Mouse (Mus musculus) kidney, adult 9 months (tissue): ENCODE data around the gene Tor1b.
"Not testable (repeated sequence)": the region's sequence is repeated elsewhere in the genome, so short reads cannot be mapped to it uniquely, and the experiment has no call there.

Experiments
- DNase-seq: peaks from one replicate; pipeline ENCODE4 v3.0.0; 2022

The Tor1b gene

DNA sequence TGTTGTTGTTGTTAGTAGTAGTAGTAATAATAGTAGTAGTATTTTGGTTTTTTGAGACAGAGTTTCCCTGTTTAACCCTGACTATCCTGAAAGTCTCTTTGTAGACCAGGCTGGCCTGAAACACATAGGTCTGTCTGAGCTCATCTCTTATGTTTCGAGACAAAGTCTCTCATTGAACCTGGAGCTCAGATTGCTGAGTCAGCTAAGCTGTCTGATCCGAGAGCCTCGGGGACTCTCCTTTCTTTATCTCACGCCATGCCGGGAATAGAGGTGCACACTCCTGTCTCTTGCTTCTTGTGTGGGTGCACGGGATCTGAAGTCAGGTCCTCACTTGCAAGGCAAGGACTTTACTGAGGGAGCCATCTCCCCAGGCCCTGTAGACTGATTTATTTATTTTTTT is 19.7 kb upstream of the Tor1b start:
- no peak for DNase-seq

DNA sequence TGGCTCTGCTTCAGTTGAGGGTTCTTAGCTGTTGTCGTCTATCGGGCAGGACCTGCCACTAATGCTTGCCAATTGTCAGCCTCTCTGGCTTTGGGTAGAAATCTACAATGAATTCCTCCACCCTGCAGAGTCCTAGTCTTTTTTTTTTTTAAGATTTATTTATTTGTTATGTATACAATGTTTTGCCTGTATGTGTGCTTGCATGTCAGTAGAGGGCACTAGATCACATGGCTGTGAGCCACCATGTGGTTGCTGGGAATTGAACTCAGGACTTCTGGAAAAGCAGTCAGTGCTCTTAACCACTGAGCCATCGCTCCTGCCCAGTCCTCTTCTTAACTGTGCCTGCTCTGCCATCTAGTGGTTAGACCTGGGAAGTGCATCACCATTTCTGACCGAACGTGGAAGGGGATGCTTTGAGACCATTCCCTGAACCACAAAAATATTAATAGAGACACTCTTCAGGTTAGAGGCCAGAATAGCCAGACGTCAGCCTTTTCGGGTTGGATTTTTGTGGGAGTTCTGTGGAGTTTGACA is 18.8 kb upstream of the Tor1b start:
- DNase-seq: peak; percentile 82

DNA sequence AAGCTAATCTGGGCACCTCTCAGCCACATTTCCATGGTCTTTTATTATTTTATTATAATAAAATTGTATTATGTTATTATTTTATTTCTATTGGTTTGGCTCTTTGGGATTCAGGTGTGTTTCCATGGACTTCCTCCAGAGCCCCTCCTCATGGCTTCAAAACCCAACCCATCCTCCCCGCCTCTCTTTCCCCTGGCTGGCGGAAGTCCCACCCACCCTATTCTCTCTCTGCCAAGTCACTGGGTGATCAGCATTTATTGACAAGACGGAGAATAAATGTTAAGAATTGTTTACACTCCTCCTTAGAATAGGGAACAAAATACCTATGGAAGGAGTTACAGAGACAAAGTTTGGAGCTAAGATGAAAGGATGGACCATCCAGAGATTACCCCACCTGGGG is 16.0 kb upstream of the Tor1b start:
- no peak for DNase-seq

DNA sequence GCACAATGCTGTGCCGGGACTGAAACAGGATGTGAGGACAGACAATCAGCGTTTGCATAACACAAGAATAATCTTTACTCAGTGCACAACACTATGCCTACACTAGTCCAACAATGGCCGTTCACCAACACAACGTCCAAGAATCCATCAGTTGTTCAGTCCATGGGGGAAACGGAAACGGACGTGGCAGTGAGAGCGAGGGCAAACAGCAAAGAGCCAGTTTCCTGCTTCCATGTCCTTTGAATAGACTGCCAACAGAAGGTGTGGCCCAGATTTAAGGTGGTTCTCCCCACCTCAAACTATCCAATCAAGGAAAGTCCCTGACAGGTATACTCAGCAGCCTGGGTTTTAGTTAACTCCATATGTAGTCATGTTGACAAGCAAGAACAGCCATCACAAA is 15.0 kb upstream of the Tor1b start:
- DNase-seq: no peak

DNA sequence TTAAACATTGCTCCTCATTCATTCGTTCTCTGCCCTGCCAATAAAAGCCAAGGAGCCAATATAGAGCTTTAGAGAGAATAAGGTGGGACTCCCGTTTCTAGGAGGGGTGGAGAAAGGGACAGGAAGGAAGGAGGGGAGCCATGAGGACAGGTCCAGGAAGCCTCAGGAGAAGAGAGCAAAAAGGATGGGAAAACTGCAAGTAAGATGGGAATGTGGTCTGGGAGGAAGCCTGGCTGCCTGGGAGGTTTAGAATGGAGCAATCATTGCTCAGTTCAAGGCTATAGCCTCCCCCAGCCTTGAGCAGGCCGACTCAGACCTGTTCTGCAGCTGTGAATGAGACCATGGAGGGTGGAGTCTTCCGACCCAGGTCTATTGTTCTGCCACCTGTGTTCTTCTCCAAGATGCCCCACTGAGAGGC is 14.2 kb upstream of the Tor1b start:
- no peak for DNase-seq

DNA sequence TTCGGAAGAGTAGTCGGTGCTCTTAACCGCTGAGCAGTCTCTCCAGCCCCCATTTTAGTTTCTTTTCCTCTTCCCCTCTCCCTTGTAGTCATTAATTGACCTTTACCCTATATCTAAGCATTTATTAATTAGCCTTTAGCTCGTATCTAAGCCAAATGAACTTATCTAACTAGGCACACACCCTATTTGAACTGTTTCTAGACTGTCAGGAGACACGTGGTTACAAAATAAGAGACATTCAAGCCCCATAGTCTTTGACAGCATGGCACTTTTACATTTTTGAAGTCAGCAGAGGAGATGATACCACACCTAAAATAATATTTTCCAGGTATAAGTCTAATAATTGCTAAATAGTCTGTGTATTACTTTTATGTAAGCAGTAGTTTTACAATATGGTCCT is 11.2 kb upstream of the Tor1b start:
- no peak for DNase-seq

DNA sequence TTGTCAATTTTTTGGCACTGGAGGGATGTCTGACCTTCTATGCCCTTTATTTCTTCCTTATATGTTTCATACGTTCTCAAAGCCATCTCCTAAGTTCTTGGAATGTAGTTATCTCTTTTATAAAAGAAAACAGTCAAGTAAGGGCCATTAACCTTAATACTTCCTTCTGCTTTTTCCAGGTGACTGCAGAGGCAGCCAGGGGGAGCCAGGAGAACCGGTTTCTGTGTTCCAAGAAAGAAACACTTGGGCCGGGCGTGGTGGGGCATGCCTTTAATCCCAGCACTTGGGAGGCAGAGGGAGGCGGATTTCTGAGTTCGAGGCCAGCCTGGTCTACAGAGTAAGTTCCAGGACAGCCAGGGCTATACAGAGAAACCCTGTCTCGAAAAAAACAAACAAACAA is 10.6 kb upstream of the Tor1b start:
- DNase-seq: not testable (repeated sequence)

DNA sequence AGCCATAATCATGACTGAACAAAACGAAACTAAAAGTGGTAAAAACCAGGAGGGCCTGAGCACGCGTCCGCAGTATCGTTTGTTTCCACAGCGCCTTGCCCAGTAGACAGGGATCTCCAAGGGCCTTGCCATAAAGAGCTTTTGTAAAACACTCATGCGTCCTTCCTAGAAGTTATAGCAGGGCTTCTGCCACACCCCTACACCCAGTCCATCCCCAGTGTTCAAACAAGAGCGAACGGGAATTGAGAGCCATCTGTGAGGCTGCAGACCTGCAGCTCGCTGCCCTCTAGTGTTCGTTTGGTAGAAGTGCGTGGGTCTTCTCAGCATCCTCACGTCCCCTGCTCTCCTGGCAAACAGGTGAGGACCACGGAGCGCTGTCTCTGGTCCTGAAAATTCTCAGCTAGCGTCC is 10.2 kb upstream of the Tor1b start:
- DNase-seq: peak; percentile 78

DNA sequence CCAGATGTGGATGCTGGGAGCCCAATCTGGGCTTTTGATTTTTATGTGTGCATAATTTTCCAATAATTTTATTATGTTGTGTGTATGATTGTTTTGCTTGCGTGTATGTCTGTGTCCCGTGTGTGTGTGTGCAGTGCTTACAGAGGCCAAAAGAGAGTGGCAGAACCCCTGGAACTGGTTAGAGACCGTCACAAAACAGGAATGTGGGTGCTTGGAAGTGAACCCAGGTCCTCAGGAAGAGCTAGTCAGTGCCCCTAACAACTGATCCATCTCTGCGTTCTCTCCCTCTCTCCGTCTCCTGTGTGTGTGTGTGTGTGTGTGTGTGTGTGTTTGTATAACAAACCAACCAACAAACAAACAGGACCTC is 319 bp upstream of the Tor1b start:
- DNase-seq: no peak

DNA sequence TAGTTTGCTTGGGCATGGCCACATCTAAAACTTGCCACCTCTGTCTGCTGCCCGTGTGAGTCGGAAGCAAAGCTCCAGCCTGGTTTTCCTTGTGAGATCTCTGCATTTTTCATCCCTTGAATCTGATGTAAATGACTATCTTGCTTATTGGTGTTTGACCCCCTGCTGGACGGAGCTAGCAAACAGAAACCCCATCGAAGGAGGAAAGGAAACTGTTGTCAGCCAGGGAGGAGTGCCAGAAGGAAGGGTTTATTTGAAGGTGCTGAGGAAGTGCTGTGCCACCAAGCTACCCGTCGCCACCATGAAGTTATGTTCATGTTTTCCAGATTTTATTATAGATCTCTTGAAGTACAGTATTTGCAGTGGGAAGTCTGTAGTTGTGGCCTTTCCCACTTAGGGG is 2.0 kb downstream of the Tor1b start:
- no peak for DNase-seq

DNA sequence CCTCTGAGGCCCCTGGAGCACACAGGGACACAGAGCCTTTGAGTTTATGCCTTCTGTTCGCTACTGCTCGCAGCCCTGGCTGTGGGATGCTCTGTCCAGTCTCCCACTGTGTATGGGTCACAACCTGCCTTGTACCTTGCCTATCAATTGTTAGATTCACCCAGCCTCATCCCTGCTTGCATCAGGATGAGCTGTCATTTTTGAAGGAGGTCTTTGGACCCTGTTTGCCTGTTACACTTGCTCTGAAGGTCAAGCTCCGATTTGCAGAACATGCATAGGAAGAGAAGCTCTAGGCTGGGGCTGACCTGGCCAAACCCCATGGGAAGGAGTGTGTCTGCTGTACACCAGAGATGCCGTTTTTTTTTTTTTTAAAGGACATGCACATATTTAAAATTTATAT is 4.8 kb downstream of the Tor1b start:
- no peak for DNase-seq

DNA sequence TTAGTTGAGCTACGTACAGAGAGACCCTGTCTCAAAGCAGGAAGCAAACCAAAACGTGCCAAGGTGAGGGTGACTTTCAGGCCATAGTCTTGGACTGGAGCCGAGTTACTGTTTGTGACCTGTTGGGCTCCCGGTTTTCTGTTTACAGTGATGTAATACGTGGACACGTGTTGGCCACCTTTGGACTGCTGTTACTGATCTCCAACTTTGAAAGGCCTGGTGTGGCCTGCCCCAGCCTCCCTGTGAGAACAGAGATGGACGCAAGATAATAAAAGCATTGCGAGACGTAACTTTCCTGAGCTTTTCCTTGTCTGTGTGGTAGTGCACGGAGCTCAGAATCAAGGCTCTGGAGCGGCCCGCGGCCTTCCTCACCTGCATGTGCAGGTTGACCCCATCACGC is 6.0 kb downstream of the Tor1b start:
- peak; percentile 92 for DNase-seq

DNA sequence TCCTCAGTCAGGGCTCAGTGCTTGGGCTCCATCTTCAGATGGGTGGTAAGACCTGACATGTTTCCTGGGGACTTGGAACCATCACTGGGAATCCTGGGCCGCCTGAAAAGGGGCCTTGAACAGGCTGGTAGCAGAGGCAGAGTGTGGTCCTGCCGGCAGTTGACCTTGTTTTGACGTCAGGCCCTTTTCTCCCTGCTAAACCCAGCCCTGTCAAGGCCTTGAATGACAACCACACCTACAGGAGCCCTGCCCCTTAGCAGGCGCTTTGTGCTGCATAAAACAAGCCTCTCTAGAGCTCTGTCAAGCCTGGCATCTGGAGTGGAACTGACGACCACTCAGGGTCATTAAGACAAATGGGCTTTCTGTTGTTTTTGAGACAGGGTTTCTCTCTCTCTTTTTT is 7.1 kb downstream of the Tor1b start:
- no peak for DNase-seq

DNA sequence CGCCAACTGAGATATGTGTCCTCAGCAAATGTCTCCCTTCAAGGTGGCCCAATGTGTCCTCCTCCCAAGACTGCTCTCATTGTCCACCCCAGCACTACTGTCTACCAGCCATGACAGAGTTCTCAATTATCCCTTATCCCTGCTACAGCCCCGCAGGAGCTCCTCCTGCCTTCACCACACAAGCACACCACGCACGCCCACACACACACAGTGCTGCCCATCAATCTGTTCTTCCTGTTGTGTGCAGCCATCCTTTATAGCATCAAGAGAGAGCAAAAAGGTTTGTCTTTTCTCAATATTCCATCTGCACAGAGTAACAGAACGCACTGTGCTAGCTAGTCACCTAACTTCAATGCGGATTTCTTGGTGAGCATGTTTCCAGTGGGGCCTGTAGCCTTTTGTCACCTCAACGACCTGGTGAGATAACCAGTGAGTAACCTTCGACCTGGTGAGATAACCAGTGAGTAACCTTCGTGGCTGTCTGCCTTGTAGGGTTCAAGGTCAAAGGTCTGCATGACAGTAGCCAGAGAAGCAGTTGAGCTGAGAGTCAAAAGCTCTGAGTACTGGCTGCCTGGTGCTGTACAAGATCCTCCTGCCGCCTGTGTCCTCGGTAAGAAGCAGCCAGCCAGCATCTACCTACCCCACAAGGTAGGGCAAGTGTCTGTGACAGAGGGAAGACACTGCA is 10.0 kb downstream of the Tor1b start:
- no peak for DNase-seq

DNA sequence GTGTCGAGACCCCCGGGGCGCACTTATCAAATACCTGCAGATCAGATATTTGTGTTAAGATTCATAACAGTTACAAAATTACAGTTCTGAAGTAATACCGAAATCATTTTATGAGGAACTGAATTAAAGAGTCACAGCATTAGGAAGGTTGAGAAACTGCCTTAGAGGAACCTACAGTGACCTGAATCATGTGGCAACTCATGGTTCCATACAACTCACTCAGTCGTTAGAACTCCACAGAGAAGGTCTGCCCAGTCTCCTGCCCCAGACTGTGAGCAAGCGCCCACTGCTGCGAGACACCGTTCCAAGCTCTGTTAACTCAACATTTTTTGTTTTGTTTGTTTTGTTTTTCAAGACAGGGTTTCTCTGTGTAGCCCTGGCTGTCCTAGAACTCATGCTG is 12.9 kb downstream of the Tor1b start:
- DNase-seq: no peak

DNA sequence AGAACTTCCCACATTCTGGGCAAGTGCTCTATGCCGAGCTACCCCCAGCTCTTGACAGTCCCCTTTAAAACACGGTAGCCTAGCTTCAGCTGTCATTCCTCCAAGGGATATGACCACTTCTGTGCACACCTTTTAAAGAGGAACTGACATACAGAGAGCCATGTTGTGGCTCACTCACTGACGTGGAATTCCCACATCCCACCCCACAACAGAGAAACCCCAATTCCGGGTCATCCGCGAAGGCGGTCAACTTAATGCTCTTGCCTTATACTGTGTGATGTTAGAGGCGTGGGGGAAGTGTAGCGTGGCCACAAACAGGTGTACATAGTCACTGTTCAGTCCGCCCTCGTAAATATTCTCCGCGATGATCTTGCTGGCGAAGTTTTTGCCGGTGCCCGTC is 14.1 kb downstream of the Tor1b start:
- no peak for DNase-seq

DNA sequence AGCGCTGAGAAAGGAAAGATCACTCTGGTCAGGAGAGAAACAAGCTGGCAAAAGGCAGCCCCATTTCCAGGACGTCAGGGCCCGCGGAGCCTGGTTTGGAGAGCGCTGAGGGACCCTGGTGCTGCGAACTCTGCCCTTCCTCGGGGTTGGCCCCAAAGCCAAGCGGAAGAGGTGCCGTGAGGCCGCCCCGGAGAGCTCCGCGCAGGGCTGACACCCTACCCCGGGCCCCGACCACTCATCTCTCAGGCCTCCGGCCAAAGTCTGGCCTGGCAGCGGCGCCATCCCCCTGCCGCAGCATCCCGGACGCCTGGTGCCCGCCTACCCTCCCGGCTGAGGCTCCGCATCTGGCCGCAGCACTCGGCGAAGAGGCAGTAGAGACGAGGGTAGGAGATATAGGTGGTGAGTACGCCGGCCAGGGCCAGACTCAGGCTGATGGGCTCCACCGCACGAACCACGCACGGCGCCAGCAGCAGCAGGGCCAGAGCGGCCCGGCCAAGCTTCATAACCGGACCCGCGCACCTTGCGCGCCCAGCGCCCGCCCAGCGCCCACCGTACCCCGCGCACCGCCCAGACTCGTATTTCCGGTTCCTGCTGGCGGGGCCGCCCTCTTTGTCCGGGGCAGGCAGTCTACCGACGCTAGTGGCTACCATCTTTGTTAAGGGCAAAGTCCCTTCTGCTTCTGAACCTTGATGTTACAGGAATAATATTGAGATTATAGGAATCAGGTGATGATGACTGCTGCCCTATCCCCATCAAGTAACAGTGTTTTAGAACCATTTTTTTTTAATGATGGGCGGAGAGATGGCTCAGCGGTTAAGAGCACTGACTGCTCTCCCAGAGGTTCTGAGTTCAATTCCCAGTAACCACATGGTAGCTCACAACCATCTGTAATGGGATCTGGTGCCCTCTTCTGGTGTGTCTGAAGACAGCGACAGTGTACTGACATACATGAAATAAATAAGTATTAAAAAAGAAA is 14.9 kb downstream of the Tor1b start, which contains the start of gene Tor1a:
TSS of gene Tor1a (minus strand) at position 582 of the 976 bp plus-strand sequence.
- peak; percentile 91 for DNase-seq

DNA sequence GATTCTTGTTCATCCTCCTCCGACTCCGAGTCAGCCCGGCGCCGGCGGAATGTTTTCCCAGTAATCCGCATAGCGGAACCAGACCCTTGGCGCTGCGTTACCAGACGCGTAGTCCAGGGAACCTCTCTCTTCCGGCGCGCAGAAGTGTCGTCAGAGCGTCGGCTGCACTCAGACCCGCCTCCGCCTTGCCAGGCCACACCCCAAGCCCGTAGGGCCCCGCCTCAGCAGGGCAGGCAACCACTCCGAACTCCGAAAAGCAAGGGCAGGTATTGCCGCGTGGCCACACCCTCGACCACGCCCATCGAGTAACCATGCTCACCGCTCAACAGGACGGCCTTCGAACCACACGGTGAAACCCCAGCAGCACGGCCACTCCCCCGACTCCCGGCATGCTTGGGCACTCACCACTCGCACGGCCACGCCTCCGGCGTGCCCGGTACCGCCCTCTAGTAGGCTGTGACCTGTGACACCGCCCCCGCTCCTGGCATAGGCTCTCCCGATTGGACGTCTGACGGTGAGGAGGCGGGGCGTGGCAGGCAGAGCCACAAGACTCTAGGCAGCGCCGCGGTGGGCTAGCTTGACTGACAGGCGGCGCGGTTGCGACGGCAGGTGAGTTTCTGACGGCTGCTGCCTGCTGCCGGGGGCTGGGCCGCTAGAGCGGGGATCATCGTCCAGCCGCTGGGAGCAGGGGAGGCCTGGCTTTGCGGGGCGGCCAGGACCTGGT is 29.2 kb downstream of the Tor1b start, which contains the start of the genes BC005624 and Usp20:
TSS of gene BC005624 (minus strand) at position 412 of the 724 bp plus-strand sequence.
TSS of gene Usp20 (plus strand) at position 490 of the 724 bp plus-strand sequence.
- DNase-seq: peak; percentile 100

DNA sequence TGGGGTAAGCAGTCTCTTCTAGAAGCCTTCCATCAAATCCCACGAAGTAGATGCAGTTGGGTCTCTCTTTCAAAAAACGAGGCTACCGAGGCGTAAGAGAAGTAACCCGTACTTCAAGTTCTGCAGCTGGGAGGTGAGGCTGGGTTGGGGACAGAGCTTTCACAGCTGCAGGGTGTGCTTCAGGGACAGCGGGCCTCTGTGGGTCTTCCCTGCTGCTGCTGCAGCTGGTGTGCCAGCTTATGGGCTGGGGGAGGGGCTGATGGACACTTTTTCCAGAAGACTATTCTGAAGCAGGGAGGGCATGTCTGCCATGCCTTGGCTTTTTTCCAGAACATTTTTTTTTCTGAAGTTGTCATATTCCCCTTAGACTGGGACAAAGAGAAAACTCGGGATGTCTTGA is 30.3 kb downstream of the Tor1b start:
- DNase-seq: peak; percentile 33

DNA sequence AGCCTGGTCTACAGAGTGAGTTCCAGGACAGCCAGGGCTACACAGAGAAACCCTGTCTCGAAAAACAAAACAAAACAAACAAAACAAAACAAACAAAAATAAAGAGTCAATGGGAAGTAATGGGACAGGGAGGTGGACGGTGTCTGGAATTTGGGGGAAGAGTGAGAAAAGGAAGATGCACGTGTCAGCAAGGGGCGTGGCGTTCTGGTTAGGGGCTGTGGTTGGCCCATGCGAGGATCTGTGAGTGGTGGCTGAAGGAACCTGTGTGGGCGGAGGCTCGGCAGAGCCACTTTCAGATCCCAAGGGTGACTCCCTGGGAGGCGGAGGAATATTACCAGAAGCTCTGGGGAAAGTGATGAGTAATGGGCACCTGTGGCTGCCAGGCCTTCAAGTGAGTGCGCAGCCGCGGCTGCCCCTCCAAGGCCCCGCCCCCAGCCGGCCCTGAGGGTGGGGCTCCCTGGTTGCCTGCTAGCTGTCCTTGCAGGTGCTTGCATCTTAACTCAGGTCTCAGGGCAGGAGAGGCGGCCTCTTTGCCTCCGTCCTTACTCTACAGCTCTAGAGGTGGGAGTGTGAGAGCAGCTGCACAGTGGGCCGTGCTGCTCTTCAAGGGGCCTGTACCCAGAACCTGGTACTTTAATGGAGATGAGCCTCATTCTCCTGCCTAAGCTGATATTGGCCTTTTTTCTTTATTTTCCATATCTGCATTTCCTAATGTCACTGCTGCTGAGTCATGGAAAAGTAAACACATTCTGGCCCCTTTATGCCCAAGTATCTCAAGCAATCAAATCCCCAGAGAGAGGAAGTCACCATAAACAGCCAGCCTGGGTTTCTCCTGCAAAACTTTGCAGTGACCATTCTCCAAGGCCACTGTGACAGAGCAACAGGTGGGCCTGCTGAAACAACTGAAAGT is 32.6 kb downstream of the Tor1b start:
- DNase-seq: peak; percentile 86

DNA sequence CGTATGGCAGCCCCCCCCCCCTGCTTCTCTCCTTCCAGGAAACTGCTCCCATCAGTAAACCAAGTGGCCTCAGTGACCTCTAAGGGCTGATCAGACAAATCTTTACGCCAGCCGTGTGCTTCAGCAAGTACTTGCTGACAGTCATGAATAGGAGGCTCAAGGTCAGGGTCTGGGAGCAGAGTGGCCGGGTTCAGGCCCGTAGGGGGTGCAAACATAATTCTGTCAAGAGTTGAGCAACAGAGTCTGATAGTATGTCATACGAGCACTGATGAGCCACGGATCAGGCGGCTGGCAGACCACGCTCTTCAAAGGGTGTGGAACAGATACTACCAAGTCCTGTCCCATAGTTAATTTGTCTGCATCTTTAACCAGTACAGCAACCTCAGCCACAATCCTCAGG is 37.5 kb downstream of the Tor1b start:
- no peak for DNase-seq

DNA sequence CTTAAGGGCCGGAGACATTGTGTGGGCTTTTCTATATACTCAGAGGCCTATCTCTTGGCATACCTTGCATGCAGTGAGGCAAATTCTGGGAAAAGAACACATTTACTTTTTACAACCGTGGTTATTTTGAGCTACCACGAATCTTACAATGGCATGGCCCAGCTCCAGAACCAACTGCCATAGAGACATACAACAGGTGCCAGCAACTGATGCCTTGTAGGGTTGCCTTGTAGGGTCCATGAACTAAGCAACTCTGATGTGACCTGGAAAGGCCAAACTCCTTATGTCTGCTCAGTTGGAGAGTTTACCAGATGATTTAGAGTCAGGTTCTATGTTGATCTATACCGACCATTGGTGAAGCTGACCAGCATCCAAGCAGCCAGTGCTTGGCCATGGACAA is 42.1 kb downstream of the Tor1b start:
- no peak for DNase-seq
